Mouse (Mus musculus) limb, embryonic 14.5 days (tissue): ENCODE results near the gene Tiam1. TPM values are rescaled to one million over a fixed set of nuclear protein-coding genes. Genes with fewer than 3 reads are reported as not detected.

ENCODE experiments used
- ATAC-seq: fragments of 200-750 bp; cut with Nextera tagmentation; 2 replicates; pipeline ENCODE4 v1.8.0; 2017; ENCODE audit warnings: low read depth, moderate number of reproducible peaks, moderate TSS enrichment; ENCODE audit not compliant: low FRiP score
- DNase-seq: peaks from one replicate; pipeline ENCODE4 v3.0.0-alpha.2; 2015; ENCODE audit warnings: low spot score
- H3K27ac ChIP-seq: fragments of 300-500 bp; sonication (generic); replicated peaks from 2 replicates; pipeline ENCODE4 v1.5.1; 2014; ENCODE audit warnings: low read depth, mild to moderate bottlenecking, low read length, moderate library complexity, mixed read lengths
- H3K27me3 ChIP-seq: fragments of 300-500 bp; sonication (generic); 2 replicates; pipeline ENCODE4 v1.6.1; 2014; ENCODE audit warnings: low read length, mixed read lengths; ENCODE audit not compliant: control insufficient read depth, insufficient read depth
- H3K36me3 ChIP-seq: fragments of 300-500 bp; sonication (generic); 2 replicates; pipeline ENCODE4 v1.6.1; 2014; ENCODE audit warnings: mild to moderate bottlenecking, low read length, moderate library complexity, mixed read lengths; ENCODE audit not compliant: control insufficient read depth, insufficient read depth
- H3K4me1 ChIP-seq: fragments of 300-500 bp; sonication (generic); 2 replicates; pipeline ENCODE4 v1.6.1; 2014; ENCODE audit warnings: antibody characterized with exemption, low read length, mixed read lengths; ENCODE audit not compliant: control insufficient read depth, insufficient read depth
- H3K4me2 ChIP-seq: fragments of 300-500 bp; sonication (generic); replicated peaks from 2 replicates; pipeline ENCODE4 v1.6.1; 2014; ENCODE audit warnings: low read depth, mild to moderate bottlenecking, low read length, moderate library complexity; ENCODE audit not compliant: severe bottlenecking
- H3K4me3 ChIP-seq: fragments of 300-500 bp; sonication (generic); replicated peaks from 2 replicates; pipeline ENCODE4 v1.5.1; 2014; ENCODE audit warnings: low read length
- H3K9ac ChIP-seq: fragments of 300-500 bp; sonication (generic); 2 replicates; pipeline ENCODE4 v1.6.1; 2014; ENCODE audit warnings: mild to moderate bottlenecking, low read depth, low read length, moderate library complexity; ENCODE audit not compliant: severe bottlenecking
- H3K9me3 ChIP-seq: fragments of 300-500 bp; sonication (generic); 2 replicates; pipeline ENCODE4 v1.6.1; 2016; ENCODE audit warnings: low read length; ENCODE audit not compliant: control insufficient read depth
- POLR2A ChIP-seq: fragments of 200-500 bp; IDR thresholded peaks from 2 replicates; pipeline ENCODE4 v1.8.0; 2012; ENCODE audit warnings: inconsistent platforms, mild to moderate bottlenecking, moderate library complexity, borderline replicate concordance; ENCODE audit not compliant: insufficient read depth, insufficient read length; ENCODE audit errors: extremely low read depth
- WGBS: fragments of 180-500 bp; shearing (Covaris S2); extraction: QIAGEN DNeasy Blood & Tissue Kit; methylation state at CpG from one replicate; pipeline ENCODE4 v1.1.7; 2014; 5-methylcytosine and 5-hydroxymethylcytosine counted together
- polyA plus RNA-seq, 2 experiments: library from polyadenylated mRNA; depleted of rRNA in 1 of 2; stranded (reverse) in 1 of 2; unstranded in 1 of 2; fragments of >200 nt; fragmentation: Nextera tagmentation in 1 of 2; extraction: Ambion mirVana in 1 of 2; gene quantifications; 2 replicates each; pipeline versions ENCODE4 v1.2.1 to v1.2.3; 2012 to 2014

Gene Tiam1
- polyA plus RNA-seq, 2 experiments: 22.4 to 54.9 TPM

GRCm38 (mm10) chr16:89905730-89906305, 237.8 kb downstream of the Tiam1 start:
- no peak for ATAC-seq
- Histone ChIP-seq H3K4me2 (no peak overlapping the region), H3K9ac (no peak overlapping the region), H3K27ac (no peak overlapping the region), H3K9me3 (no peaks in the 10 kb centered on the region), H3K36me3 (no peaks in the 10 kb centered on the region), H3K27me3 (no peaks in the 10 kb centered on the region), H3K4me3 (no peak overlapping the region), H3K4me1 (peaks cover 3% of the 10 kb centered on the region; the same call in 1 of the 2 replicates)
- TF ChIP-seq POLR2A: no peak
- 82% methylated on average over 1 of the region's 1 CpGs for WGBS
- DNase-seq: no peak

GRCm38 (mm10) chr16:89904121-89904520, 239.4 kb downstream of the Tiam1 start:
- no peak overlapping the region for H3K4me3 ChIP-seq
- WGBS: 94% methylated on average over 12 of the region's 12 CpGs
- H3K27ac ChIP-seq: no peak overlapping the region
- no peak for ATAC-seq
- no peaks in the 10 kb centered on the region for H3K36me3 ChIP-seq
- no peaks in the 10 kb centered on the region for H3K27me3 ChIP-seq
- TF ChIP-seq POLR2A: no peak
- no peak overlapping the region for H3K9ac ChIP-seq
- H3K9me3 ChIP-seq: no peaks in the 10 kb centered on the region
- H3K4me2 ChIP-seq: no peak overlapping the region
- peaks cover 10% of the 10 kb centered on the region; the same call in 1 of the 2 replicates for H3K4me1 ChIP-seq
- DNase-seq: no peak

- no peak for DNase-seq
- H3K4me1 ChIP-seq: peaks cover 16% of the 10 kb centered on the region; the same call in 1 of the 2 replicates
- no peak overlapping the region for H3K4me2 ChIP-seq
- TF ChIP-seq POLR2A: no peak
- no peaks in the 10 kb centered on the region for H3K27me3 ChIP-seq
- 86% methylated on average over 12 of the region's 12 CpGs for WGBS
- peaks cover 2% of the 10 kb centered on the region; the same call in 1 of the 2 replicates for H3K36me3 ChIP-seq
- ATAC-seq: no peak
- no peak overlapping the region for H3K9ac ChIP-seq
- no peaks in the 10 kb centered on the region for H3K9me3 ChIP-seq
- no peak overlapping the region for H3K4me3 ChIP-seq
- no peak overlapping the region for H3K27ac ChIP-seq
These were observed 240.8 kb downstream of the Tiam1 start for GRCm38 (mm10) chr16:89902578-89903304.

GRCm38 (mm10) chr16:89900681-89901080, 242.9 kb downstream of the Tiam1 start:
- Histone ChIP-seq H3K27ac (no peak overlapping the region), H3K27me3 (no peaks in the 10 kb centered on the region), H3K9ac (no peak overlapping the region), H3K9me3 (no peaks in the 10 kb centered on the region), H3K4me1 (peaks cover 29% of the 10 kb centered on the region; the same call in 1 of the 2 replicates), H3K4me3 (no peak overlapping the region), H3K4me2 (no peak overlapping the region), H3K36me3 (peaks cover 9% of the 10 kb centered on the region; the same call in 1 of the 2 replicates)
- 25% methylated on average over 8 of the region's 8 CpGs for WGBS
- no peak for TF ChIP-seq POLR2A
- ATAC-seq: no peak
- peak; percentile 39 for DNase-seq

GRCm38 (mm10) chr16:89899192-89899591, 244.4 kb downstream of the Tiam1 start:
- H3K4me1 ChIP-seq: peaks cover 29% of the 10 kb centered on the region; the same call in 1 of the 2 replicates
- no peak for ATAC-seq
- H3K4me2 ChIP-seq: no peak overlapping the region
- no peaks in the 10 kb centered on the region for H3K27me3 ChIP-seq
- no peak for DNase-seq
- H3K4me3 ChIP-seq: no peak overlapping the region
- WGBS: 58% methylated on average over 9 of the region's 9 CpGs
- peaks cover 9% of the 10 kb centered on the region; the same call in 1 of the 2 replicates for H3K36me3 ChIP-seq
- TF ChIP-seq POLR2A: no peak
- H3K27ac ChIP-seq: no peak overlapping the region
- no peak overlapping the region for H3K9ac ChIP-seq
- no peaks in the 10 kb centered on the region for H3K9me3 ChIP-seq
